Mouse (Mus musculus): ENCODE data around the gene Dqx1.

GRCm38 (mm10) chr6:83020836-83021593, 36.6 kb upstream of the Dqx1 start:
- no peak for TF ChIP-seq CTCF (IDR thresholded peaks at IDR 0.05; ENCODE audit: borderline replicate concordance, insufficient read depth, low read length)
- TF ChIP-seq POLR2A (IDR thresholded peaks at IDR 0.05; ENCODE audit: low read depth, low read length) = no peak
